Mouse (Mus musculus) hematopoietic stem cell, adult 5-6 weeks (primary cell): ENCODE measurements at regions not wholly inside any gene's neighbourhood (a gene's known extent, or its start where the extent isn't known, plus 50 kb on each side); places are given as distances from the start of the nearest gene placed in this dataset.

Experiments
- ATAC-seq, 2 experiments: fragments of 125-278 bp in 1 of 2; replicated peaks in 1 of 2; 2 replicates each; pipeline ENCODE4 v1.8.0; 2016 to 2017; ENCODE audit warnings: inconsistent platforms in 2 of 2, mild to moderate bottlenecking in 2 of 2, moderate number of reproducible peaks in 2 of 2, low read depth in 1 of 2, moderate TSS enrichment in 1 of 2; ENCODE audit not compliant: low FRiP score in 2 of 2, poor library complexity in 2 of 2, severe bottlenecking in 2 of 2, insufficient read depth in 1 of 2, low TSS enrichment in 1 of 2

DNA sequence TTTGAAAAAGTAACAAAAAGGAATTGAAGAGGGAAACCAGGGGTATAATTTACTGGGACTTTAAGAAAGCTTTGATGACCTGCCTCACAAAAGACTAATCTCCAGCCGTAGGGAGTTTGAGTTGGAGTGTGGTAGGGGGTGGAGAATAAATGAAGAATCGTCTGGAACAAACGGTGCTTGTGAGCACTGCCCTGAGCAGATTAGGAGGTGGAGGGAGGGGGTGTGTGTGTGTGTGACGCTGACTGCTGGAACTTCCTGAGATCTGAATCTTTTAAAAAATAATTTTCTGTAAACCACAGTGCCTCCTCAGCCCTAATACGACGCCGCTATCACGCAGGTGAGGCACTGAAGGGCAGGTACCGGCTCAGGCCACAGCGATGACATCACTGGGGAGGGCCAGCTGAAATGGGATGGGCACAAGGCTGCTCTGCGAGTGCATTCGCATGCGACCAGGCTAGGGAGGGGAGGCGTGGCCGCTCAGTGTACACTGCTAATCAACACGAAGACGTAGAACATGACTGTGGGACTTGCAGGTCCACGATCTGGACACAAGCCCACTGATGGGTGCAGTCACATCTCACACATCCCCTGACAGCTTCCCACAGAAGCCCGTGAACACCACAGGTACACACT, 395.4 kb downstream of the Zfp536 start:
- no peak; a peak in 1 of 4 replicates for ATAC-seq

DNA sequence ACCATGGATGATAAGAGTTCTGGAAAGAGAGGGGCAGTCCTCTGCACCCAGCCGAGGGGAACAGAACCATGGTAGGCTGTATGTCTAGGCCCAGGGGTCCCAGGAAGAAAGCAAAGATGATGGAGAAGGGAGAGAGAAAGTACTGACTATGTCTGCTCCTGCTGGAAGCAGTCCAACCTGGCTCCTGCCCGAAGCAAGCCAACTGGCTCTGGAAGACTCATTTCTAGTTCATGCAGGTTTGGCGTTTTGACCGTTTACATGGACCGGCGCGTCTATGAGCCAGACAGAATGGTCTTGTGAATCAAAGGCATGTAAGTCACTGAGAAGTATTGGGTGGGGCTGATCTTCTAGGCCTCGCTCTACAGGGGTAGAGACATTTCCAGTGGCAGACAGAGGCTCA, 385.6 kb downstream of the Zfp536 start:
- ATAC-seq, result no peak

DNA sequence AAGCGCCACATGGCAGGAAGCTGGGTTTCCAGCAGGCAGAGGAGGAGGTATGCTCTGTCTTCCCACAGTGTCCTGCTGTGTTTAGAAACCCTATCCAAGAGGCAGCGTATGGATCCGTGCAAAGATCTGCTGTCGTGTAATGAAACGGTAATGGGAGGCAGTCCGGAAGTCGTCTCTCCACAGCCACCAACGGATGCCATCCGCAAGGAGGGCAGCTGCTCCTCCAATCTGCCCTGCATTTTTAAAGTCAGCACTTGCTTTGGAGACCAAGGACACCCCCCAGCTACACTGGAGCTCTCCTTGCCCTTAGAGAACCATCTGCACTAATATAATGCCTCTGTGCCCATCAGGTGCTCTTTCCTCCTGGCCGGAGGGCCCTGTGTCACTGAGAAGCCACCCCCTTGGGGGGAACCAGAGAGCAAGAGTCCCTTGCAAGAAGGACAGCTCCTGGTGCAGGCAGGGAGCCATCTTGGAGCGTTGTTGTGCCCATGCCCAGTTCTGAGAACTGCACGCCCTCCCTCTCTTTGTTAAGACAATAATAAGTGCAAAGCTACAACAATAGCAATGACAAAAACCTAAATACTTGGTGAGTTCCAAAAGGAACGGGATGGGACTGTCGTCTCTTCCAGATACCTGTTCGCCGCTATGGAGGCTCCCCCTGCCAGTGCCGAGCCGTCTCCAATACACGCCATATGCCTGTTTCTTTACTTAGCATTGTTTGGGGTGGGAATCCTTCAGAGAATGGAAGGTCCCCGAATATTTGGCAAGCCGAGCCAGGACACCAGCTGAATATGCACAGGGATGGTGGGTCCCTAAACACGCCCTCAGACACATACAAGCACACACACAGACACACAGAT, 384.4 kb downstream of the Zfp536 start:
- ATAC-seq, result no peak

DNA sequence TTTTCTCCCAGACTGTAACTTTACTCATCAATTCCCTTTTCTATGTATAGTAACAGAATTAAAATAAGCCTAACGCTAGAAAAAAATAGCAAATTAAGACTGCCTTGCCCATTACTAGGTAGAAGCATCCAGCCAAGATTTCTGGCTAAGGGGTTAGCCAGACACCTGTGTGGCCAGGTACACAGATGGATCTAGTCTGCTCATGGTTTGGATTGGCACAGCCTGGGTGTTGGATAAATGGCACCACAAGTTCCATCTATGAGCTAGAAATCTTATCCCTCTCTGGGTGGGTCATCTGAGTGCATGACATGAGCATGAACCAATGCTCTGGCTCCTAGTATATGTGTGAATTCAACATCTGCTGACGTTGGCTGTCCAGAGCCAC, 383.7 kb downstream of the Zfp536 start:
- no peak for ATAC-seq

DNA sequence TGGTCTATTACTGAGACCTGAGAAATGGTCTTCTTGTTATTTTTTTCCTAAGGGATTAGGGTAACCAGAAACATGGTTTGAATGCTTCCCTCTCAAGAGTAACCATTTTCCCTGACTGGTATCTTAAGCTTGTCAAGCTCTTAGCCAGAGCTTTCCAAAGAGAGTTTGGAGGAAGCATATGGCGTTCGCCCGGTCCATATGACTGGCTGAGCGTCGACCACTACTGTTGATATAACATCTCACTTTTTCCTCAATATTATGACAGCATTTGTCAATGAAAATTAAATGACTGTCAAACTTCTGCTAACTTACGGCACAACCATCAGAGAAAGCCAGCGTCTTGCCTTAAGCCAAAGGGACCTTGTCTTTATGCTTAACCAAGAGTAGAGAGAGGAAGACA, 383.2 kb downstream of the Zfp536 start:
- no peak for ATAC-seq

DNA sequence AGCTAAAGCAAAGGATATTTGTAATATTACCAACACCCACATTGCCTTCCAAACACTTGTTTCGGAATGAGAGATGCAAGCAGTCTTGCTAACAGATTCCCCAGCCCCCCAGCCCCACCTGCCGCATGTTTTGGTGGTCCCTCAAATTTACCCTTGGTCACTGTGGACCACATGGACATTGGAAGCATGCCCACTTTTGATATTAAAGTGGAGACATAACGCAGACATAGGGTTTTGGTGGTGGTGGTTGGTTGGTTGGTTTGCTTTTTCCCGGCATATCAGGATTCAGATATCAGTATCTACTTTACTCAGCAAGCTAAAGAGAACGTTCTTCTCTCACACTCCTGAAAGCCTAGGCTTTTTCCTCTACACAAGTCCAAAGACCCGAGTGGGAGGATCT, 381.3 kb downstream of the Zfp536 start:
- no peak for ATAC-seq

DNA sequence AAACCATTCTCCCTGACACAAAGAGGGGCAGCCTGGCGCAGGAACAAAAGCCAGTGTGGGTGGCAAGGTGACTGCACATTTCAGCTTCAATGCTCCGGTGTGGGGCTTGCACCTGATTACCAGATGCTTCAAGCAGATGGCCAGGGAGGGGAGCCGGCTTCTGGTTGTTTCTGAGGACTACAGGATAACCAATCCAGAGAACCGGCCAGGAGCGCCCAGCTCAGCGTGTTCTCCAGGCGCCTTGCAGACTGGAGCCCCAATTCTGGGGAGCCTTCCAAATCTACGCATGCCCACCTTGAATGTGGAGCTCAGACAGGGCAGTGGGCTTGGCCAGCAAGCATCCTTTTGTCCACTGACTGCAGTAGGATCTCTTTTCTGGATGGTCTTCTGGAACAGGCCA, 380.8 kb downstream of the Zfp536 start:
- ATAC-seq, result no peak

DNA sequence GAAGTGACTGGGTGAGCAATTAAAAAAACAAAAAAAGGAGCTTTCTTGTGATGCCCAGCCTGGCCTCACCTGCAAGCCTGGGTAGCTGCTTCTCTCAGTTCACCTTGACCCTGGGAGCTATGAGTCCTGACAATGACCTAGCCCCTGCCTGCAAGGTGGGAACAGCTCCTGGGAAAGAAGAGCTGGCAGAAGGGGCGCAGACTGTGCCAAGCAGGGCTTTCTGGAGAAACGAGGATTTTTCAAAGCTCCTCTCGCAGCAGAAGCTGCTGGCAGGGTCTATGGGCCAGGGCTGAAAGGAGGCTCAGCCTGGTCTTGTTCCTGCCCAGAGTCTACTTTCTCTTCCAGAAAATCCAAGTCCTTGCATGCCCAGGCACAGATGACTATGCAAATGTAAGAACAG, 380.4 kb downstream of the Zfp536 start:
- no peak for ATAC-seq

DNA sequence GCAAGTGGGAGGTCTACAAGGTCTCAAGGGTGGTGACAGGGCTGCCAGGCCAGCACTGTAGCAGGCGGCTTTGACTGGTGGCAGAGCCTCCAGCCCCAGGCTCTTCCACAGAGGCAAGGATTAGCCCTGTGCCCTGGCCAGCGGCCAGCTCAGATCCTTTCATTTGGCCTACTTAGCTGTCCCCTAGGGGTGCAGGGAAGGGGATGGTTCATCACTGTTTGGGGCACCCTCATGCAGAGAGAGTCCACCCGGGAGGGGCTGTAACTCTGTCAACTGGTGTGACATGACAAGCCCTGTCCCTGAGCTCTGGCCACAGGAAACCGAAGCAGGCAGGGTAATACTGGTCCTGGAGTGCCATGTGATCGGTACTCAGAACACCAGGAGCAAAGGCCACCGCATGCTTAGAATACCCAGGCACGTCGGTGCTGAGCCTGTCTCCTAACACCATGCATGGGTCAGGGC, 378.4 kb downstream of the Zfp536 start:
- no peak for ATAC-seq

DNA sequence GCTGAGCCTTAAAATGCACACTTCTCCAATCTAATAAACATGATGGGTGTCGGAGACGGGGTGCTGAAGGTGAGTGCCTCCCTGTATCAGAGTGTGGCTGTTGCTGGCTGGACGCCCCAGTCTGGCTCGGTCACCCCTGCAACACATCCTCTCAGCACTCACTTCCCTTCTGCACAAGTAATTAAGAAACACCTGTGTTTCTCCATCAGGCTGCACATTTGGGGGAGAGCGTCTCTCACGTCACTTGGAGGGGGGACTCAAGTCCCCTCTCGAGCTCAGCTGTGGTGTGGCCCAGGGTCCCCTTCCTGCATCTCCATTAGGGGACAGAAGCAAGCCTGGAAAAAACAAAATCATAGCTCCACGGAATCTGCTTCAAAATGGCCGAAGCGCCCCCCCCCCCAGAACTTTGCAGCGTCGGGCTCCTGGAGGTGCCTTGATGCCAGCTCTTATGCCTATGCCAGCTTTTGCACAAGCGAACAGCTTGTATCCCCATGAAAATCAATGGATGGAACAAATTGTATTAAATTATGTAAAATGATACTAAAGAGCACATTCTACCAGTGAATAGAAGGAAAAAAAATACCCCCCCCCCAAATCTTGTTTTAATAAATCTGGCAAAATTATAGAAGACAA, 377.4 kb downstream of the Zfp536 start:
- no peak for ATAC-seq

DNA sequence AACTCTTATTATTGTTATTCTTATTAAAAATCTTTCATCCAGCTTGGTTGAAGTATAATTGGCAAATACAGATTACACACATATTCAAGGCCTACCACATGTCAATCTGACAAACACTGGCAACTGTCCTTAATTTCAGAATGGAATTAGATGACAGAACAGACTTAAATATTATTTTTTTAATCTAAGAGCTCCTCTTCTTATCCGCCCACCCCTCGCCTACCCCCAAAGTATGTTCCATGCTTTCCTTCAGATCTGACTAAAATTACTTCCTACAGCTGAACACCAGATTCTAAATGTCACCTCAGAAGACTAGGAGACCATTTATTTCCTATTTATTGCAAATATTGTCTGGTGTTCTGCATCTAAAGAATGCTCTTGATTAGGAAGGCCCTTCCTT, 370.0 kb downstream of the Zfp536 start:
- ATAC-seq, result no peak

DNA sequence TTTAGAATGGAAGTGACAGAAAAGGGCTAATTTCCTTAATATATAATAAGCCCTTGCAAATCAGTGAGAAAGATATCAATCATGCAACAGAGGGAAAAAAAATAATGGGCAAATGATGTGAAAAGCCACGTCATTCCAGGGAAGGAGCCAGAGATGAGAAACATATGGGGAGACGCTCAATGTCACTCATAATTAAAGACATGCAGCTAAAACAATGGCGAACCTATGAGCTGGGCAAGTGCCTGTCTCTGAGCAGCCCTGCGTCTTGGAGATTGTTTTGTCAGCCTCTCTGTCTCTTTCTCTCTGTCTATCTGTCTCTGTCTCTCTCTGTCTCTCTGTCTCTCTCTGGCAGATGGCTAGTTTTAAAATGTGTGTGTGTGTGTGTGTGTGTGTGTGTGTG, 360.1 kb downstream of the Zfp536 start:
- ATAC-seq, result no peak

DNA sequence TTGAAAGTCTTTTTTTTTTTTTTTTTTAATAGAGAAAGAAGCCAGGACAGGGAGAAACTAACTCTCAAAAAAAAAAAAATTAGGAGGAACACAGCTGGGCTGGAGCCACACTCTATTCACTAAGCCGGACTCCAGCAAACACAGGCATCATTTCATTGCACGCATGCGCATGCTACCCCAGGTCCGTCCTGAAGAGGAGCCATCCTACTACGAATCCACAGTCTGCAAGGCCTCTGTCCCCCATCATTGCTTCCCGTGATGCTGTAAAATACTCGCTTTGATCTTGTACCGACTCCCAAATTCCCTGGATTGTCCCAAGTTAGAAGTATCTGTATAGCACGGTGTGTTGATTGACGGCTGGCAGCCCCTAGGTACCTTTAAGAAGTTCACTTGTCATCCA, 351.7 kb downstream of the Zfp536 start:
- no peak for ATAC-seq
